Mouse (Mus musculus) CH12.LX (cell line): ENCODE results near the gene Dnah8. TPM values are rescaled to one million over a fixed set of nuclear protein-coding genes. Genes with fewer than 3 reads are reported as not detected.

Source experiments
- DNase-seq: peaks from one replicate; pipeline ENCODE4 v3.0.0-alpha.2; 2013; ENCODE audit errors: extremely low read depth
- H3K27ac ChIP-seq: 2 replicates; pipeline ENCODE4 v1.5.1; 2012; ENCODE audit warnings: low read depth, mild to moderate bottlenecking, control low read depth, moderate library complexity; ENCODE audit not compliant: insufficient read depth
- H3K27me3 ChIP-seq: replicated peaks from 2 replicates; pipeline ENCODE3; 2012; ENCODE audit warnings: inconsistent platforms
- H3K36me3 ChIP-seq, 2 experiments: replicated peaks in 1 of 2; 2 replicates each; pipeline versions ENCODE3 to v1.6.1; 2012; ENCODE audit warnings: inconsistent platforms in 1 of 2, low read length in 1 of 2, mild to moderate bottlenecking in 1 of 2, mixed read lengths in 1 of 2, moderate library complexity in 1 of 2; ENCODE audit not compliant: control insufficient read depth in 1 of 2, insufficient read depth in 1 of 2
- H3K4me1 ChIP-seq, 2 experiments: 2 replicates each; pipeline ENCODE4 v1.6.1; 2012; ENCODE audit warnings: inconsistent platforms in 1 of 2, moderate library complexity in 1 of 2; ENCODE audit not compliant: insufficient read depth in 2 of 2, control insufficient read depth in 1 of 2
- H3K4me2 ChIP-seq: 2 replicates; pipeline ENCODE4 v1.6.1; 2012; ENCODE audit warnings: low read depth, mild to moderate bottlenecking, control low read depth; ENCODE audit not compliant: poor library complexity, insufficient read depth, severe bottlenecking
- H3K4me3 ChIP-seq, 3 experiments: fragments of 150-350 bp in 1 of 3; sonication (generic) in 1 of 3; replicated peaks in 1 of 3; 2 replicates each; pipeline versions ENCODE3 to v1.5.1; 2011 to 2012; ENCODE audit warnings: low read depth in 2 of 3, low read length in 2 of 3, mild to moderate bottlenecking in 2 of 3, moderate library complexity in 2 of 3, control low read depth in 1 of 3, improper control_type of control experiment in 1 of 3, inconsistent platforms in 1 of 3, mixed read lengths in 1 of 3; ENCODE audit not compliant: poor library complexity in 1 of 3
- H3K79me2 ChIP-seq: replicated peaks from 2 replicates; pipeline ENCODE4 v1.6.1; 2012; ENCODE audit warnings: mild to moderate bottlenecking, moderate library complexity; ENCODE audit not compliant: control insufficient read depth, poor library complexity, insufficient read depth, severe bottlenecking; ENCODE audit errors: extremely low read depth
- H3K9ac ChIP-seq: 2 replicates; pipeline ENCODE4 v1.6.1; 2012; ENCODE audit warnings: low read depth, mild to moderate bottlenecking, control low read depth, moderate library complexity; ENCODE audit not compliant: insufficient read depth
- H3K9me3 ChIP-seq: replicated peaks from 2 replicates; pipeline ENCODE3; 2012; ENCODE audit warnings: low read length, inconsistent platforms, mixed read lengths
- BHLHE40 ChIP-seq: IDR thresholded peaks from 2 replicates; pipeline ENCODE4 v1.6.1; 2011; ENCODE audit warnings: mild to moderate bottlenecking, low read depth, low read length, improper control_type of control experiment
- CHD1 ChIP-seq: IDR thresholded peaks from 2 replicates; pipeline ENCODE4 v1.6.1; 2012; ENCODE audit warnings: low read depth, low read length, improper control_type of control experiment, inconsistent platforms
- CHD2 ChIP-seq: IDR thresholded peaks from 2 replicates; pipeline ENCODE4 v1.6.1; 2011; ENCODE audit warnings: low read length, improper control_type of control experiment
- CTCF ChIP-seq, 2 experiments: IDR thresholded peaks in 1 of 2; conservative IDR thresholded peaks in 1 of 2; 2 replicates each; pipeline ENCODE4 v1.5.1; 2011 to 2012; ENCODE audit warnings: low read depth in 2 of 2, low read length in 2 of 2, improper control_type of control experiment in 1 of 2, inconsistent platforms in 1 of 2, mild to moderate bottlenecking in 1 of 2, moderate library complexity in 1 of 2
- E2F4 ChIP-seq: IDR thresholded peaks from 2 replicates; pipeline ENCODE4 v1.6.1; 2011; ENCODE audit warnings: low read depth, low read length, improper control_type of control experiment; ENCODE audit not compliant: insufficient replicate concordance
- ELF1 ChIP-seq: IDR thresholded peaks from 2 replicates; pipeline ENCODE4 v1.6.1; 2014; ENCODE audit warnings: low read depth, mild to moderate bottlenecking, inconsistent platforms, low read length, improper control_type of control experiment
- EP300 ChIP-seq: IDR thresholded peaks from 2 replicates; pipeline ENCODE4 v1.6.1; 2011; ENCODE audit warnings: low read length, improper control_type of control experiment
- ETS1 ChIP-seq: conservative IDR thresholded peaks from 2 replicates; pipeline ENCODE4 v1.6.1; 2012; ENCODE audit warnings: low read depth, mild to moderate bottlenecking, inconsistent platforms, low read length, improper control_type of control experiment, moderate library complexity
- GABPA ChIP-seq: IDR thresholded peaks from 2 replicates; pipeline ENCODE4 v1.6.1; 2012; ENCODE audit warnings: low read depth, low read length, improper control_type of control experiment, inconsistent platforms; ENCODE audit not compliant: insufficient replicate concordance
- HCFC1 ChIP-seq: IDR thresholded peaks from 2 replicates; pipeline ENCODE4 v1.6.1; 2012; ENCODE audit warnings: low read depth, mild to moderate bottlenecking, inconsistent platforms, low read length, improper control_type of control experiment
- IRF4 ChIP-seq: IDR thresholded peaks from 2 replicates; pipeline ENCODE4 v1.6.1; 2014; ENCODE audit warnings: low read depth, mild to moderate bottlenecking, inconsistent platforms, low read length, improper control_type of control experiment
- JUN ChIP-seq: IDR thresholded peaks from 2 replicates; pipeline ENCODE4 v1.6.1; 2011; ENCODE audit warnings: low read depth, mild to moderate bottlenecking, low read length, improper control_type of control experiment, moderate library complexity; ENCODE audit not compliant: insufficient read depth
- JUND ChIP-seq: conservative IDR thresholded peaks from 2 replicates; pipeline ENCODE4 v1.6.1; 2011; ENCODE audit warnings: low read depth, low read length, improper control_type of control experiment
- KAT2A ChIP-seq: IDR thresholded peaks from 2 replicates; pipeline ENCODE4 v1.6.1; 2012; ENCODE audit warnings: low read length, improper control_type of control experiment, inconsistent platforms; ENCODE audit not compliant: insufficient replicate concordance
- MAFK ChIP-seq: IDR thresholded peaks from 2 replicates; pipeline ENCODE4 v1.6.1; 2011; ENCODE audit warnings: low read length, improper control_type of control experiment; ENCODE audit not compliant: insufficient replicate concordance
- MAX ChIP-seq: IDR thresholded peaks from 2 replicates; pipeline ENCODE4 v1.6.1; 2011; ENCODE audit warnings: low read length, improper control_type of control experiment
- MAZ ChIP-seq: IDR thresholded peaks from 2 replicates; pipeline ENCODE4 v1.6.1; 2012; ENCODE audit warnings: low read depth, mild to moderate bottlenecking, inconsistent platforms, low read length, improper control_type of control experiment, moderate library complexity
- MEF2A ChIP-seq: IDR thresholded peaks from 2 replicates; pipeline ENCODE4 v1.6.1; 2014; ENCODE audit warnings: low read depth, mild to moderate bottlenecking, inconsistent platforms, low read length, improper control_type of control experiment, borderline replicate concordance
- MXI1 ChIP-seq: IDR thresholded peaks from 2 replicates; pipeline ENCODE4 v1.6.1; 2011; ENCODE audit warnings: mild to moderate bottlenecking, low read depth, low read length, improper control_type of control experiment
- MYC ChIP-seq: IDR thresholded peaks from 2 replicates; pipeline ENCODE4 v1.6.1; 2011; ENCODE audit warnings: low read depth, mild to moderate bottlenecking, improper control_type of control experiment, low read length
- NELFE ChIP-seq: IDR thresholded peaks from 2 replicates; pipeline ENCODE4 v1.6.1; 2011; ENCODE audit warnings: low read depth, low read length, improper control_type of control experiment
- NRF1 ChIP-seq: IDR thresholded peaks from 2 replicates; pipeline ENCODE4 v1.6.1; 2014; ENCODE audit warnings: low read depth, mild to moderate bottlenecking, inconsistent platforms, low read length, improper control_type of control experiment, moderate library complexity
- PAX5 ChIP-seq: IDR thresholded peaks from 2 replicates; pipeline ENCODE4 v1.6.1; 2012; ENCODE audit warnings: low read length, inconsistent platforms, mixed read lengths
- POLR2A ChIP-seq: IDR thresholded peaks from 2 replicates; pipeline ENCODE4 v1.6.1; 2011; ENCODE audit warnings: low read depth, mild to moderate bottlenecking, improper control_type of control experiment, low read length
- POLR2AphosphoS2 ChIP-seq: IDR thresholded peaks from 2 replicates; pipeline ENCODE4 v1.6.1; 2011; ENCODE audit warnings: low read depth, low read length, improper control_type of control experiment
- RAD21 ChIP-seq: IDR thresholded peaks from 2 replicates; pipeline ENCODE4 v1.6.1; 2011; ENCODE audit warnings: low read depth, mild to moderate bottlenecking, low read length, improper control_type of control experiment, moderate library complexity
- RCOR1 ChIP-seq: conservative IDR thresholded peaks from 2 replicates; pipeline ENCODE4 v1.6.1; 2012; ENCODE audit warnings: low read depth, mild to moderate bottlenecking, inconsistent platforms, low read length, improper control_type of control experiment
- SIN3A ChIP-seq: IDR thresholded peaks from 2 replicates; pipeline ENCODE4 v1.6.1; 2012; ENCODE audit warnings: low read length, improper control_type of control experiment, inconsistent platforms
- SMC3 ChIP-seq: IDR thresholded peaks from 2 replicates; pipeline ENCODE4 v1.6.1; 2011; ENCODE audit warnings: low read depth, low read length, improper control_type of control experiment
- TBP ChIP-seq: conservative IDR thresholded peaks from 2 replicates; pipeline ENCODE4 v1.6.1; 2011; ENCODE audit warnings: low read depth, low read length, improper control_type of control experiment
- TCF12 ChIP-seq: IDR thresholded peaks from 2 replicates; pipeline ENCODE4 v1.6.1; 2014; ENCODE audit warnings: low read depth, mild to moderate bottlenecking, inconsistent platforms, low read length, improper control_type of control experiment
- UBTF ChIP-seq: IDR thresholded peaks from 2 replicates; pipeline ENCODE4 v1.6.1; 2012; ENCODE audit warnings: low read depth, mild to moderate bottlenecking, inconsistent platforms, low read length, improper control_type of control experiment, moderate library complexity
- USF1 ChIP-seq: IDR thresholded peaks from 2 replicates; pipeline ENCODE4 v1.6.1; 2014; ENCODE audit warnings: low read depth, mild to moderate bottlenecking, inconsistent platforms, low read length, improper control_type of control experiment
- USF2 ChIP-seq: conservative IDR thresholded peaks from 2 replicates; pipeline ENCODE4 v1.6.1; 2011; ENCODE audit warnings: low read depth, low read length, improper control_type of control experiment
- ZC3H11A ChIP-seq: IDR thresholded peaks from 2 replicates; pipeline ENCODE4 v1.6.1; 2012; ENCODE audit warnings: low read depth, mild to moderate bottlenecking, inconsistent platforms, low read length, improper control_type of control experiment
- ZKSCAN1 ChIP-seq: IDR thresholded peaks from 2 replicates; pipeline ENCODE4 v1.6.1; 2012; ENCODE audit warnings: low read depth, inconsistent platforms, low read length, improper control_type of control experiment, borderline replicate concordance
- ZMIZ1 ChIP-seq: IDR thresholded peaks from 2 replicates; pipeline ENCODE4 v1.6.1; 2012; ENCODE audit warnings: low read depth, mild to moderate bottlenecking, inconsistent platforms, low read length, improper control_type of control experiment
- ZNF384 ChIP-seq: IDR thresholded peaks from 2 replicates; pipeline ENCODE4 v1.6.1; 2012; ENCODE audit warnings: low read depth, low read length, improper control_type of control experiment, inconsistent platforms
- dilution Hi-C: fragments of 300-500 bp; cut with MboI; formaldehyde crosslinking; loops from 2 replicates; pipeline ENCODE4 v1.14.3; 2020; ENCODE audit warnings: low sequenced_read_pairs; ENCODE audit not compliant: extremely low pct_unique_long_range_greater_than_20kb, extremely low pct_ligation_motif_present
- in situ Hi-C: fragments of 300-500 bp; cut with MboI; formaldehyde crosslinking; loops from 3 replicates; pipeline ENCODE4 v1.14.3; 2019; ENCODE audit warnings: low sequenced_read_pairs, low pct_ligation_motif_present, low pct_unique_long_range_greater_than_20kb, mixed read lengths
- polyA plus RNA-seq: library from polyadenylated mRNA; unstranded; fragments of >175 nt; gene quantifications from 2 replicates; pipeline ENCODE4 v1.2.1, GENCODE M21; 2012; ENCODE audit warnings: low read depth; ENCODE audit not compliant: insufficient read length
- total RNA-seq, 2 experiments: library from RNA; depleted of rRNA; stranded (reverse); fragments of 300-350 nt in 1 of 2; fragments of >200 nt in 1 of 2; gene quantifications; 2 replicates each; pipeline ENCODE4 v1.2.3; 2012 to 2014

Dnah8 gene
- total and polyA plus RNA-seq, 3 experiments = 0.09 to 0.99 TPM; not detected in 1

DNA sequence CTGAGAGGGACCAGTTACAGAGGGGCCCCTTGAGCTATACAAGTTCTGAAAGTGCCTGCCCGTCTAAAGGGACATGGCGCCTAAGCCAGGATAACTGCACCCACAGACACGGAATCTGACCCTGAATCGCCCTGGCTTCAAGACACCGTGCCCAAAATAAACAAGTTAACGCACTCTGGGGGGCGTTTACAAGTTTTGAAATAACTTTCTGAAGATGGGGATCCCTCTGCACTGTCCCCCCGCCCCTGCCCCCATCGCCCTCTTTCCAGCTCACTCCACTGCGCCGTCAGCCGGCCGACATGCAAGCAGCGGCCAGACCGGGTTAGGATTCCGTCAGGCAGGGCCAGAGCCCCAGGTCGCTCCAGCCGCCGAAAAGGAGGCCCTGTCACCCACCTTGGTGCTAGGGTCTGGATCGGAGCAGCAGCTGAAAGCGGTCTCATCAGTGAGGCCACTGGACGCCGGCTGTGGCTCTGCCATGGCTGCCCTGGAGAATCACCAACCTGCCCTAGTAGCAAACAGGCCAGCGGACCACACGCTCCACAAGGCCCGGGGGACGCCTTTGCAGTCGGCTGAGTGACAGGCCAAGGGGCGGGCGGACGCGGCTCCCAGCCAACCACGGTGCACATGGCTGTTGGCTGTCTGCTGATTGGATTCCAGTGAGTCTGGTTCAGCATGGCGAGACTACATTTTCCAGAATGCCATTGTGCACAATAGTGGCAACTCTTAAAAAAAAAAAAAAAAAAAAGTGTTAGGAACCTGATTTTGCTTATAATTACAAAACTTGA, 11.9 kb upstream of the Dnah8 start:
- Histone ChIP-seq H3K9ac (peak overlapping the region; percentile 69), H3K27ac (peak overlapping the region; percentile 35), H3K4me3 (peak overlapping the region; percentile 57 to 70 (median 69)), H3K4me1 (peaks cover 7 to 45% of the 10 kb centered on the region in 2 experiments), H3K9me3 (peaks cover 4% of the 10 kb centered on the region), H3K4me2 (peak overlapping the region; percentile 96), H3K36me3 (peaks cover 2 to 27% of the 10 kb centered on the region in 2 experiments), H3K27me3 (no peaks in the 10 kb centered on the region), H3K79me2 (peaks cover 22% of the 10 kb centered on the region)
- TF ChIP-seq GABPA = no peak; the same call in 1 of the 2 replicates
- TF ChIP-seq POLR2AphosphoS2 = peak; percentile 91
- TF ChIP-seq EP300 = 0 out of 2 replicates have a peak, but pooled peaks have one; percentile 23
- no peak; the same call in 1 of the 2 replicates for TF ChIP-seq BHLHE40
- peak; percentile 92 for TF ChIP-seq MXI1
- TF ChIP-seq SIN3A = peak; percentile 94
- 0 out of 2 replicates have a peak, but pooled peaks have one; percentile 15 for TF ChIP-seq MAFK
- TF ChIP-seq MAZ = peak; percentile 91
- TF ChIP-seq RCOR1 = peak; percentile 66; the same call in 1 of the 2 replicates
- peak; percentile 93 for TF ChIP-seq NELFE
- TF ChIP-seq USF2 = no peak
- no peak; the same call in 1 of the 2 replicates for TF ChIP-seq USF1
- TF ChIP-seq ETS1 = 0 out of 2 replicates have a peak, but pooled peaks have one; percentile 10
- TF ChIP-seq IRF4 = peak; percentile 52
- peak; percentile 97; the same call in 1 of the 2 replicates for TF ChIP-seq UBTF
- no peak for TF ChIP-seq ZC3H11A
- peak; percentile 53 for TF ChIP-seq MEF2A
- peak; percentile 96 for TF ChIP-seq POLR2A
- peak; percentile 90 for TF ChIP-seq TCF12
- no peak for TF ChIP-seq JUND
- no peak for TF ChIP-seq RAD21
- TF ChIP-seq CTCF (conservative IDR thresholded peaks at IDR 0.05 in 1 of 2, IDR thresholded peaks at IDR 0.05 in 1 of 2; ENCODE audit: low read depth in 2 of 2, low read length in 2 of 2) = peak in 1 of 2 experiments; percentile 52; a peak in 2 of 4 replicates
- peak; percentile 72; the same call in 1 of the 2 replicates for TF ChIP-seq KAT2A
- TF ChIP-seq PAX5 = no peak
- peak; percentile 92 for TF ChIP-seq HCFC1
- TF ChIP-seq ELF1 = no peak
- TF ChIP-seq E2F4 = no peak
- no peak for TF ChIP-seq JUN
- peak; percentile 99 for TF ChIP-seq ZNF384
- peak; percentile 86 for TF ChIP-seq CHD2
- peak; percentile 86 for TF ChIP-seq MAX
- no peak; the same call in 1 of the 2 replicates for TF ChIP-seq ZKSCAN1
- TF ChIP-seq MYC = peak; percentile 67
- peak; percentile 40 for TF ChIP-seq NRF1
- no peak; the same call in 1 of the 2 replicates for TF ChIP-seq SMC3
- peak; percentile 96 for TF ChIP-seq ZMIZ1
- peak; percentile 90 for TF ChIP-seq TBP
- peak; percentile 69; the same call in 1 of the 2 replicates for TF ChIP-seq CHD1
- dilution Hi-C loops = no loop called here
- in situ Hi-C loops = no loop called here
- DNase-seq = peak; percentile 99
